Mouse (Mus musculus) CH12.LX (cell line): ENCODE results near the gene Muc13. TPM values are rescaled to one million over a fixed set of nuclear protein-coding genes. Genes with fewer than 3 reads are reported as not detected.
A peak's percentile ranks its signal among the peaks of the same experiment; 100 is the strongest.

Experiments
- DNase-seq: peaks from one replicate; pipeline ENCODE4 v3.0.0-alpha.2; 2013; ENCODE audit errors: extremely low read depth
- H3K27ac ChIP-seq: 2 replicates; pipeline ENCODE4 v1.5.1; 2012; ENCODE audit warnings: low read depth, mild to moderate bottlenecking, control low read depth, moderate library complexity; ENCODE audit not compliant: insufficient read depth
- H3K27me3 ChIP-seq: replicated peaks from 2 replicates; pipeline ENCODE3; 2012; ENCODE audit warnings: inconsistent platforms
- H3K36me3 ChIP-seq, 2 experiments: replicated peaks in 1 of 2; 2 replicates each; pipeline versions ENCODE3 to v1.6.1; 2012; ENCODE audit warnings: inconsistent platforms in 1 of 2, low read length in 1 of 2, mild to moderate bottlenecking in 1 of 2, mixed read lengths in 1 of 2, moderate library complexity in 1 of 2; ENCODE audit not compliant: control insufficient read depth in 1 of 2, insufficient read depth in 1 of 2
- H3K4me1 ChIP-seq, 2 experiments: 2 replicates each; pipeline ENCODE4 v1.6.1; 2012; ENCODE audit warnings: inconsistent platforms in 1 of 2, moderate library complexity in 1 of 2; ENCODE audit not compliant: insufficient read depth in 2 of 2, control insufficient read depth in 1 of 2
- H3K4me2 ChIP-seq: 2 replicates; pipeline ENCODE4 v1.6.1; 2012; ENCODE audit warnings: low read depth, mild to moderate bottlenecking, control low read depth; ENCODE audit not compliant: poor library complexity, insufficient read depth, severe bottlenecking
- H3K4me3 ChIP-seq, 3 experiments: fragments of 150-350 bp in 1 of 3; sonication (generic) in 1 of 3; replicated peaks in 1 of 3; 2 replicates each; pipeline versions ENCODE3 to v1.5.1; 2011 to 2012; ENCODE audit warnings: low read depth in 2 of 3, low read length in 2 of 3, mild to moderate bottlenecking in 2 of 3, moderate library complexity in 2 of 3, control low read depth in 1 of 3, improper control_type of control experiment in 1 of 3, inconsistent platforms in 1 of 3, mixed read lengths in 1 of 3; ENCODE audit not compliant: poor library complexity in 1 of 3
- H3K79me2 ChIP-seq: replicated peaks from 2 replicates; pipeline ENCODE4 v1.6.1; 2012; ENCODE audit warnings: mild to moderate bottlenecking, moderate library complexity; ENCODE audit not compliant: control insufficient read depth, poor library complexity, insufficient read depth, severe bottlenecking; ENCODE audit errors: extremely low read depth
- H3K9ac ChIP-seq: 2 replicates; pipeline ENCODE4 v1.6.1; 2012; ENCODE audit warnings: low read depth, mild to moderate bottlenecking, control low read depth, moderate library complexity; ENCODE audit not compliant: insufficient read depth
- H3K9me3 ChIP-seq: replicated peaks from 2 replicates; pipeline ENCODE3; 2012; ENCODE audit warnings: low read length, inconsistent platforms, mixed read lengths
- BHLHE40 ChIP-seq: IDR thresholded peaks from 2 replicates; pipeline ENCODE4 v1.6.1; 2011; ENCODE audit warnings: mild to moderate bottlenecking, low read depth, low read length, improper control_type of control experiment
- CTCF ChIP-seq, 2 experiments: IDR thresholded peaks in 1 of 2; conservative IDR thresholded peaks in 1 of 2; 2 replicates each; pipeline ENCODE4 v1.5.1; 2011 to 2012; ENCODE audit warnings: low read depth in 2 of 2, low read length in 2 of 2, improper control_type of control experiment in 1 of 2, inconsistent platforms in 1 of 2, mild to moderate bottlenecking in 1 of 2, moderate library complexity in 1 of 2
- ELF1 ChIP-seq: IDR thresholded peaks from 2 replicates; pipeline ENCODE4 v1.6.1; 2014; ENCODE audit warnings: low read depth, mild to moderate bottlenecking, inconsistent platforms, low read length, improper control_type of control experiment
- EP300 ChIP-seq: IDR thresholded peaks from 2 replicates; pipeline ENCODE4 v1.6.1; 2011; ENCODE audit warnings: low read length, improper control_type of control experiment
- IRF4 ChIP-seq: IDR thresholded peaks from 2 replicates; pipeline ENCODE4 v1.6.1; 2014; ENCODE audit warnings: low read depth, mild to moderate bottlenecking, inconsistent platforms, low read length, improper control_type of control experiment
- JUND ChIP-seq: conservative IDR thresholded peaks from 2 replicates; pipeline ENCODE4 v1.6.1; 2011; ENCODE audit warnings: low read depth, low read length, improper control_type of control experiment
- MAX ChIP-seq: IDR thresholded peaks from 2 replicates; pipeline ENCODE4 v1.6.1; 2011; ENCODE audit warnings: low read length, improper control_type of control experiment
- MAZ ChIP-seq: IDR thresholded peaks from 2 replicates; pipeline ENCODE4 v1.6.1; 2012; ENCODE audit warnings: low read depth, mild to moderate bottlenecking, inconsistent platforms, low read length, improper control_type of control experiment, moderate library complexity
- MEF2A ChIP-seq: IDR thresholded peaks from 2 replicates; pipeline ENCODE4 v1.6.1; 2014; ENCODE audit warnings: low read depth, mild to moderate bottlenecking, inconsistent platforms, low read length, improper control_type of control experiment, borderline replicate concordance
- MXI1 ChIP-seq: IDR thresholded peaks from 2 replicates; pipeline ENCODE4 v1.6.1; 2011; ENCODE audit warnings: mild to moderate bottlenecking, low read depth, low read length, improper control_type of control experiment
- MYC ChIP-seq: IDR thresholded peaks from 2 replicates; pipeline ENCODE4 v1.6.1; 2011; ENCODE audit warnings: low read depth, mild to moderate bottlenecking, improper control_type of control experiment, low read length
- NELFE ChIP-seq: IDR thresholded peaks from 2 replicates; pipeline ENCODE4 v1.6.1; 2011; ENCODE audit warnings: low read depth, low read length, improper control_type of control experiment
- RAD21 ChIP-seq: IDR thresholded peaks from 2 replicates; pipeline ENCODE4 v1.6.1; 2011; ENCODE audit warnings: low read depth, mild to moderate bottlenecking, low read length, improper control_type of control experiment, moderate library complexity
- RCOR1 ChIP-seq: conservative IDR thresholded peaks from 2 replicates; pipeline ENCODE4 v1.6.1; 2012; ENCODE audit warnings: low read depth, mild to moderate bottlenecking, inconsistent platforms, low read length, improper control_type of control experiment
- SIN3A ChIP-seq: IDR thresholded peaks from 2 replicates; pipeline ENCODE4 v1.6.1; 2012; ENCODE audit warnings: low read length, improper control_type of control experiment, inconsistent platforms
- SMC3 ChIP-seq: IDR thresholded peaks from 2 replicates; pipeline ENCODE4 v1.6.1; 2011; ENCODE audit warnings: low read depth, low read length, improper control_type of control experiment
- ZC3H11A ChIP-seq: IDR thresholded peaks from 2 replicates; pipeline ENCODE4 v1.6.1; 2012; ENCODE audit warnings: low read depth, mild to moderate bottlenecking, inconsistent platforms, low read length, improper control_type of control experiment
- ZMIZ1 ChIP-seq: IDR thresholded peaks from 2 replicates; pipeline ENCODE4 v1.6.1; 2012; ENCODE audit warnings: low read depth, mild to moderate bottlenecking, inconsistent platforms, low read length, improper control_type of control experiment
- ZNF384 ChIP-seq: IDR thresholded peaks from 2 replicates; pipeline ENCODE4 v1.6.1; 2012; ENCODE audit warnings: low read depth, low read length, improper control_type of control experiment, inconsistent platforms
- dilution Hi-C: fragments of 300-500 bp; cut with MboI; formaldehyde crosslinking; loops from 2 replicates; pipeline ENCODE4 v1.14.3; 2020; ENCODE audit warnings: low sequenced_read_pairs; ENCODE audit not compliant: extremely low pct_unique_long_range_greater_than_20kb, extremely low pct_ligation_motif_present
- in situ Hi-C: fragments of 300-500 bp; cut with MboI; formaldehyde crosslinking; loops from 3 replicates; pipeline ENCODE4 v1.14.3; 2019; ENCODE audit warnings: low sequenced_read_pairs, low pct_ligation_motif_present, low pct_unique_long_range_greater_than_20kb, mixed read lengths
- polyA plus RNA-seq: library from polyadenylated mRNA; unstranded; fragments of >175 nt; gene quantifications from 2 replicates; pipeline ENCODE4 v1.2.1, GENCODE M21; 2012; ENCODE audit warnings: low read depth; ENCODE audit not compliant: insufficient read length
- total RNA-seq, 2 experiments: library from RNA; depleted of rRNA; stranded (reverse); fragments of 300-350 nt in 1 of 2; fragments of >200 nt in 1 of 2; gene quantifications; 2 replicates each; pipeline ENCODE4 v1.2.3; 2012 to 2014

Gene Muc13
- total and polyA plus RNA-seq, 3 experiments = not detected

- Histone ChIP-seq H3K9me3 (peaks cover 6% of the 10 kb centered on the region), H3K4me1 (peaks cover 2 to 25% of the 10 kb centered on the region in 2 experiments; a peak in 2 of 4 replicates), H3K79me2 (no peaks in the 10 kb centered on the region), H3K9ac (no peak overlapping the region), H3K27ac (no peak overlapping the region), H3K27me3 (peaks cover 2% of the 10 kb centered on the region), H3K4me3 (no peak overlapping the region), H3K4me2 (no peak overlapping the region), H3K36me3 (no peaks in the 10 kb centered on the region)
- no peak for DNase-seq
- in situ Hi-C loops (no loop called here), dilution Hi-C loops (no loop called here)
- TF ChIP-seq MXI1 = no peak
- TF ChIP-seq IRF4 = no peak
- TF ChIP-seq NELFE = no peak
- TF ChIP-seq ZMIZ1 = no peak
- TF ChIP-seq ZC3H11A = no peak
- TF ChIP-seq SIN3A = no peak
- TF ChIP-seq EP300 = no peak
- no peak for TF ChIP-seq MAZ
Measured at GRCm38 (mm10) chr16:33818413-33819165, 24.8 kb downstream of the Muc13 start.

- peak overlapping the region; percentile 64 for H3K4me2 ChIP-seq
- in situ Hi-C loops = loop anchor here (10.0 kb wide), 1 partner anchor 284 kb away; no protein-coding TSS in a partner anchor
- peaks cover 6% of the 10 kb centered on the region for H3K9me3 ChIP-seq
- no peaks in the 10 kb centered on the region for H3K79me2 ChIP-seq
- peaks cover 2 to 25% of the 10 kb centered on the region in 2 experiments; a peak in 2 of 4 replicates for H3K4me1 ChIP-seq
- no peaks in the 10 kb centered on the region for H3K36me3 ChIP-seq
- H3K9ac ChIP-seq = peak overlapping the region; percentile 25; the same call in 1 of the 2 replicates
- dilution Hi-C loops = no loop called here
- TF ChIP-seq JUND (no peak), MYC (0 out of 2 replicates have a peak, but pooled peaks have one; percentile 26), CTCF (conservative IDR thresholded peaks at IDR 0.05 in 1 of 2, IDR thresholded peaks at IDR 0.05 in 1 of 2; ENCODE audit: low read depth in 2 of 2, low read length in 2 of 2) (peak; percentile 83 to 99), RCOR1 (no peak), ZC3H11A (peak; percentile 92), IRF4 (peak; percentile 67), ELF1 (0 out of 2 replicates have a peak, but pooled peaks have one; percentile 24), MAX (0 out of 2 replicates have a peak, but pooled peaks have one; percentile 1), MEF2A (no peak), SIN3A (0 out of 2 replicates have a peak, but pooled peaks have one; percentile 15), SMC3 (peak; percentile 95), ZNF384 (peak; percentile 93), BHLHE40 (peak; percentile 28; the same call in 1 of the 2 replicates), RAD21 (peak; percentile 100)
- peaks cover 3% of the 10 kb centered on the region for H3K27me3 ChIP-seq
- peak; percentile 86 for DNase-seq
- no peak overlapping the region for H3K27ac ChIP-seq
- no peak overlapping the region for H3K4me3 ChIP-seq
Measured at GRCm38 (mm10) chr16:33820269-33821178, 26.7 kb downstream of the Muc13 start.
